Mouse (Mus musculus) myocyte (in vitro differentiated cells): Measurements from ENCODE around the gene Fam110c. TPM values are rescaled to one million over a fixed set of nuclear protein-coding genes. Genes with fewer than 3 reads are reported as not detected.

Experiments
- H3K27me3 ChIP-seq: one replicate; pipeline ENCODE4 v1.6.1; 2011; ENCODE audit not compliant: control insufficient read depth, insufficient read depth, insufficient read length
- H3K36me3 ChIP-seq: one replicate; pipeline ENCODE4 v1.6.1; 2011; ENCODE audit not compliant: control insufficient read depth, insufficient read depth
- H3K4me2 ChIP-seq: one replicate; pipeline ENCODE4 v1.6.1; 2011; ENCODE audit warnings: low read depth, control low read depth
- H3K4me3 ChIP-seq: one replicate; pipeline ENCODE4 v1.5.1; 2011; ENCODE audit warnings: mild to moderate bottlenecking, control low read depth, moderate library complexity
- H3K79me2 ChIP-seq: one replicate; pipeline ENCODE4 v1.6.1; 2011; ENCODE audit not compliant: control insufficient read depth, insufficient read depth
- H3ac ChIP-seq: one replicate; pipeline ENCODE4 v1.6.1; 2011; ENCODE audit not compliant: control insufficient read depth, insufficient read length
- CEBPB ChIP-seq: IDR thresholded peaks from 2 replicates; pipeline ENCODE4 v1.6.1; 2011; ENCODE audit warnings: mild to moderate bottlenecking, moderate library complexity; ENCODE audit not compliant: poor library complexity, insufficient read depth, severe bottlenecking
- E2F4 ChIP-seq: IDR thresholded peaks from one replicate; pipeline ENCODE4 v1.6.1; 2011; ENCODE audit warnings: mild to moderate bottlenecking, control low read depth, moderate library complexity; ENCODE audit not compliant: insufficient read depth
- MAX ChIP-seq: IDR thresholded peaks from one replicate; pipeline ENCODE4 v1.6.1; 2011; ENCODE audit warnings: low read depth, mild to moderate bottlenecking, control low read depth
- MYOD1 ChIP-seq, 3 experiments: IDR thresholded peaks; one replicate each; pipeline ENCODE4 v1.6.1; 2011; ENCODE audit warnings: control low read depth in 2 of 3, low read depth in 2 of 3, mild to moderate bottlenecking in 2 of 3, moderate library complexity in 1 of 3; ENCODE audit not compliant: insufficient read length in 2 of 3, control insufficient read depth in 1 of 3
- MYOG ChIP-seq, 3 experiments: IDR thresholded peaks; one replicate each; pipeline ENCODE4 v1.6.1; 2011; ENCODE audit warnings: control low read depth in 2 of 3, low read depth in 2 of 3, mild to moderate bottlenecking in 2 of 3; ENCODE audit not compliant: insufficient read length in 2 of 3, control insufficient read depth in 1 of 3, insufficient read depth in 1 of 3
- POLR2A ChIP-seq: IDR thresholded peaks from one replicate; pipeline ENCODE4 v1.6.1; 2011; ENCODE audit warnings: low read depth, mild to moderate bottlenecking, control low read depth, moderate library complexity; ENCODE audit not compliant: insufficient read length
- POLR2AphosphoS2 ChIP-seq: IDR thresholded peaks from one replicate; pipeline ENCODE4 v1.6.1; 2011; ENCODE audit warnings: low read depth, control low read depth; ENCODE audit not compliant: insufficient read length
- REST ChIP-seq: IDR thresholded peaks from one replicate; pipeline ENCODE4 v1.6.1; 2011; ENCODE audit warnings: mild to moderate bottlenecking, control low read depth, moderate library complexity; ENCODE audit not compliant: insufficient read depth, insufficient read length
- SRF ChIP-seq: IDR thresholded peaks from one replicate; pipeline ENCODE4 v1.6.1; 2011; ENCODE audit warnings: low read depth; ENCODE audit not compliant: control insufficient read depth, insufficient read length
- TCF12 ChIP-seq: IDR thresholded peaks from one replicate; pipeline ENCODE4 v1.6.1; 2011; ENCODE audit warnings: mild to moderate bottlenecking, control low read depth; ENCODE audit not compliant: poor library complexity, insufficient read depth, severe bottlenecking
- TCF3 ChIP-seq: IDR thresholded peaks from one replicate; pipeline ENCODE4 v1.6.1; 2011; ENCODE audit warnings: low read depth, control low read depth; ENCODE audit not compliant: insufficient read length
- USF1 ChIP-seq: IDR thresholded peaks from one replicate; pipeline ENCODE4 v1.6.1; 2011; ENCODE audit warnings: low read depth, mild to moderate bottlenecking, control low read depth, moderate library complexity
- polyA plus RNA-seq: library from polyadenylated mRNA; unstranded; fragments of >200 nt; fragmentation: generic; extraction: Trizol; gene quantifications from one replicate; pipeline ENCODE4 v1.2.1, GENCODE M21; 2012; ENCODE audit warnings: missing spikeins

Fam110c gene
- polyA plus RNA-seq, 1 experiment: 0.54 TPM

- Histone ChIP-seq H3ac (no peak overlapping the region), H3K36me3 (no peaks in the 10 kb centered on the region), H3K4me3 (no peak overlapping the region), H3K79me2 (no peaks in the 10 kb centered on the region), H3K4me2 (no peak overlapping the region), H3K27me3 (no peaks in the 10 kb centered on the region)
- TF ChIP-seq TCF12 (no peak), POLR2A (no peak), E2F4 (no peak), MYOG (IDR thresholded peaks at IDR 0.05; ENCODE audit: control insufficient read depth in 1 of 3, insufficient read depth in 1 of 3, insufficient read length in 2 of 3, low read depth in 2 of 3) (no peak), SRF (no peak), MYOD1 (IDR thresholded peaks at IDR 0.05; ENCODE audit: control insufficient read depth in 1 of 3, insufficient read length in 2 of 3, low read depth in 2 of 3) (no peak), TCF3 (no peak), CEBPB (no peak), USF1 (no peak), MAX (no peak), POLR2AphosphoS2 (no peak), REST (no peak)
Observed at GRCm38 (mm10) chr12:31078030-31078429, 4.4 kb downstream of the Fam110c start.

- Histone ChIP-seq H3K4me3 (no peak overlapping the region), H3K36me3 (no peaks in the 10 kb centered on the region), H3ac (no peak overlapping the region), H3K4me2 (no peak overlapping the region), H3K27me3 (no peaks in the 10 kb centered on the region), H3K79me2 (no peaks in the 10 kb centered on the region)
- no peak for TF ChIP-seq TCF3
- no peak for TF ChIP-seq TCF12
- TF ChIP-seq USF1: no peak
- no peak for TF ChIP-seq CEBPB
- no peak for TF ChIP-seq MYOG (IDR thresholded peaks at IDR 0.05; ENCODE audit: control insufficient read depth in 1 of 3, insufficient read depth in 1 of 3, insufficient read length in 2 of 3, low read depth in 2 of 3)
- TF ChIP-seq REST: no peak
- no peak for TF ChIP-seq MYOD1 (IDR thresholded peaks at IDR 0.05; ENCODE audit: control insufficient read depth in 1 of 3, insufficient read length in 2 of 3, low read depth in 2 of 3)
- no peak for TF ChIP-seq MAX
Observed at GRCm38 (mm10) chr12:31080352-31080751, 6.7 kb downstream of the Fam110c start.

- TF ChIP-seq E2F4 (no peak), USF1 (no peak), MYOD1 (IDR thresholded peaks at IDR 0.05; ENCODE audit: control insufficient read depth in 1 of 3, insufficient read length in 2 of 3, low read depth in 2 of 3) (no peak), TCF12 (no peak), REST (no peak), MYOG (IDR thresholded peaks at IDR 0.05; ENCODE audit: control insufficient read depth in 1 of 3, insufficient read depth in 1 of 3, insufficient read length in 2 of 3, low read depth in 2 of 3) (no peak), POLR2AphosphoS2 (no peak), POLR2A (no peak), CEBPB (no peak), SRF (no peak), MAX (no peak), TCF3 (no peak)
- no peaks in the 10 kb centered on the region for H3K27me3 ChIP-seq
- H3K79me2 ChIP-seq: no peaks in the 10 kb centered on the region
- H3ac ChIP-seq: no peak overlapping the region
- no peak overlapping the region for H3K4me2 ChIP-seq
- H3K36me3 ChIP-seq: no peaks in the 10 kb centered on the region
- H3K4me3 ChIP-seq: no peak overlapping the region
Observed at GRCm38 (mm10) chr12:31080890-31081554, 7.4 kb downstream of the Fam110c start.

GRCm38 (mm10) chr12:31083007-31083406 lies 9.3 kb downstream of the Fam110c start:
- TF ChIP-seq CEBPB: no peak
- TF ChIP-seq POLR2AphosphoS2: no peak
- TF ChIP-seq TCF3: no peak
- no peak for TF ChIP-seq TCF12
- TF ChIP-seq MYOG (IDR thresholded peaks at IDR 0.05; ENCODE audit: control insufficient read depth in 1 of 3, insufficient read depth in 1 of 3, insufficient read length in 2 of 3, low read depth in 2 of 3): no peak
- TF ChIP-seq MYOD1 (IDR thresholded peaks at IDR 0.05; ENCODE audit: control insufficient read depth in 1 of 3, insufficient read length in 2 of 3, low read depth in 2 of 3): no peak
- TF ChIP-seq MAX: no peak
- TF ChIP-seq USF1: no peak
- no peak for TF ChIP-seq E2F4
- TF ChIP-seq SRF: no peak
- TF ChIP-seq POLR2A: no peak
- no peak for TF ChIP-seq REST
- no peaks in the 10 kb centered on the region for H3K79me2 ChIP-seq
- H3K4me3 ChIP-seq: no peak overlapping the region
- H3K36me3 ChIP-seq: no peaks in the 10 kb centered on the region
- peak overlapping the region; percentile 47 for H3K4me2 ChIP-seq
- no peak overlapping the region for H3ac ChIP-seq
- H3K27me3 ChIP-seq: no peaks in the 10 kb centered on the region

GRCm38 (mm10) chr12:31083407-31083806 lies 9.7 kb downstream of the Fam110c start:
- no peaks in the 10 kb centered on the region for H3K27me3 ChIP-seq
- no peak overlapping the region for H3ac ChIP-seq
- no peak overlapping the region for H3K4me3 ChIP-seq
- TF ChIP-seq MYOG (IDR thresholded peaks at IDR 0.05; ENCODE audit: control insufficient read depth in 1 of 3, insufficient read depth in 1 of 3, insufficient read length in 2 of 3, low read depth in 2 of 3): no peak
- no peak for TF ChIP-seq TCF12
- TF ChIP-seq TCF3: no peak
- no peak for TF ChIP-seq REST
- no peak for TF ChIP-seq MAX
- no peak for TF ChIP-seq POLR2A
- no peak for TF ChIP-seq POLR2AphosphoS2
- TF ChIP-seq CEBPB: no peak
- TF ChIP-seq MYOD1 (IDR thresholded peaks at IDR 0.05; ENCODE audit: control insufficient read depth in 1 of 3, insufficient read length in 2 of 3, low read depth in 2 of 3): no peak
- H3K36me3 ChIP-seq: no peaks in the 10 kb centered on the region
- H3K79me2 ChIP-seq: no peaks in the 10 kb centered on the region
- peak overlapping the region; percentile 47 for H3K4me2 ChIP-seq
